Mouse (Mus musculus) c-Kit-negative CD71-positive TER-119-positive erythroid progenitor cells, embryonic 14.5 days (primary cell): ENCODE results near the gene Etv4.

ENCODE experiments used
- DNase-seq: peaks from one replicate; pipeline ENCODE4 v3.0.0-alpha.2; 2013; ENCODE audit warnings: low read depth, low spot score

Gene Etv4

GRCm38 (mm10) chr11:101719986-101720520, 65.1 kb downstream of the Etv4 start:
- DNase-seq: no peak
